Mouse (Mus musculus) forelimb bud, embryonic 11.5 days (tissue): ENCODE data around the gene Sgip1.

Experiments
- DNase-seq: peaks from one replicate; pipeline ENCODE4 v3.0.0-alpha.2; 2012; ENCODE audit warnings: low read depth, low spot score

Sgip1 gene

GRCm38 (mm10) chr4:102840062-102840798, 99.1 kb downstream of the Sgip1 start:
- no peak for DNase-seq

- DNase-seq = no peak
Observed at GRCm38 (mm10) chr4:102840956-102841729, 100.0 kb downstream of the Sgip1 start.

DNA sequence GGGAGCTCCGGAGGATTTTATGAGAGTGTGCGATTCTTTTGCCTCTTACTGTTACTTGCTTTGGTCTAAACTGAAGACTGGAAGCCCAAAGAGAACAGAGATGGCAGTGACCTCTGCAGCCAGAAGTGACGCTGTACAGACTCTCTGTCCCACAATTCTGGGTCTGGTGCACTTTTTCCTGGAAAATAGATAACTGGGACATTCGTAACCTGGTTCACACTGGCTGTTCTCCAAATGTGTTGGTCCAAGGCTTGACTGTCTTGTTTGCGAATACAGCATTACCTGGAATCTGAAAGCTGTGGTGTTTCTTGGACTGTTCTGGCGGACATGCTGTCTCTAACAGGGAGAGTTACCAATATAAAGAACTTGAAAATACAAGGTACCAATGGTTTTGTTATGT, 109.4 kb downstream of the Sgip1 start:
- no peak for DNase-seq

GRCm38 (mm10) chr4:102851161-102851560, 110.1 kb downstream of the Sgip1 start:
- no peak for DNase-seq

DNA sequence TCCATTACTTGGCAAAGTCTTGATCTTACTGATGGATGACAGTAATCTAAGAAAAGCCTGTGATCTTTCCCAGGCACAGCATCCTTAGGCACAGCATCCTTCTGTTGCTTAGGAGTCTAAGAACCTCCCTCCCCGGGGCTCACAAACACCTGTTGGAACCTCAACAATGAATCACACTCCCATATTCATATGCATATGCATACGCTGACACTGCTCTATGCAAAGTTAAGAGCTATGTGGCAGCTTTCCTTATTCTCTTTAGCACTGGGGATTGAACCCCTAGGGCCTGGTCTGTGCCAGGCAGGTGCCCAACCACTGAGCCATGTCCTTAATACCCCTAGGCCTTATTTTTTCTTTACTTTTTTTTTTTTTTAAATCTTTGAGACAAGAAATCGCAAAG, 111.2 kb downstream of the Sgip1 start:
- no peak for DNase-seq

DNA sequence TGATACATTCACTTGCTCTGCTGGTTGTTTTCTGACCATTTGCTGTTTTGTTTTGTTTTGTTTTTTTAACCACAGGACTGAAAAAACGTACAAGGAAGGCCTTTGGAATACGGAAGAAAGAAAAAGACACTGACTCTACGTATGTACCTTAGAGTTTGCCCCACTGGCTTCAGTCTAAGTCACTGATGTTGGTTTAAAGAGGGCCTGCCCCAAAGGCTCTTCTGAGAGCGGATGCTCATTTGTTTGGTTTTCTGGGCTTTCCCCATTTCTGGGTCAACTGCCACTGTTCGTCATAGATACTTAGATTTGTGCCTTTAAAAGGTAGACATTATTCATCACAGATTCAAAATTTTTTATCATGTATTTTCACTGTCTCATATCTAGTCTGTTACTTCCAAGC, 111.7 kb downstream of the Sgip1 start:
- no peak for DNase-seq

DNA sequence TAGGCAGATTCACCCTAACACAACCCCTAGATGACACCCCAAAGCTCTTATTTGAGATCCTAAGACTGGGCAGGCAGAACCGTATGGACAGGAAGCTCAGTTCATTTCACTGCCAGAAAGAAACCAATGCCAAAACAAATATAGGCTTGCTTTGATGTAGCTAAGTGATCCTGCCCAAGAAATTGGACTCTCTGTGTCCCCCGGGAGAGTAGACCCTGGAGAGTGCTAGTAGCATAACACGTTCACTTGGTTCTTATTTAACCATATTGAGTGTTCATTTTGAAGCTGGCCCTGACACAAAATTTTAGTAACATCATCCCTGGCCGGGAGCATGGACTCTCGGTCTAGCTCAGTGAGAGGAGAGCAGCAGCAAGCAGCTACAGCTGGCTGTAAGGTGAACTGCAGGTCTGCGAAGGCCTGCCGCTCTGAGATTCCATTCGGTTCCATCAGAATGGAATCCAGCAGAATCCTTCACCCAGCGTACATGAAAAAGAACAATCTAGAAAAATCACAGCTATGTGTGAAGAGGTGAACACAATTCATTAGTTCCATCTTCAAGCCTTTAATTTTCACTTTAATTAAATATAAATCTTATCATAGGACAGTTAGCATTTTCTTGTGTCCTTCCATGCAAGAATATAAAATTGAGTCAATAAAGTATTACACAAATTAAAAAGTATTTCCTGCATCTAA, 112.4 kb downstream of the Sgip1 start:
- DNase-seq = no peak

GRCm38 (mm10) chr4:102854928-102855892, 114.1 kb downstream of the Sgip1 start:
- DNase-seq = no peak

GRCm38 (mm10) chr4:102856086-102856485, 115.0 kb downstream of the Sgip1 start:
- DNase-seq = no peak

DNA sequence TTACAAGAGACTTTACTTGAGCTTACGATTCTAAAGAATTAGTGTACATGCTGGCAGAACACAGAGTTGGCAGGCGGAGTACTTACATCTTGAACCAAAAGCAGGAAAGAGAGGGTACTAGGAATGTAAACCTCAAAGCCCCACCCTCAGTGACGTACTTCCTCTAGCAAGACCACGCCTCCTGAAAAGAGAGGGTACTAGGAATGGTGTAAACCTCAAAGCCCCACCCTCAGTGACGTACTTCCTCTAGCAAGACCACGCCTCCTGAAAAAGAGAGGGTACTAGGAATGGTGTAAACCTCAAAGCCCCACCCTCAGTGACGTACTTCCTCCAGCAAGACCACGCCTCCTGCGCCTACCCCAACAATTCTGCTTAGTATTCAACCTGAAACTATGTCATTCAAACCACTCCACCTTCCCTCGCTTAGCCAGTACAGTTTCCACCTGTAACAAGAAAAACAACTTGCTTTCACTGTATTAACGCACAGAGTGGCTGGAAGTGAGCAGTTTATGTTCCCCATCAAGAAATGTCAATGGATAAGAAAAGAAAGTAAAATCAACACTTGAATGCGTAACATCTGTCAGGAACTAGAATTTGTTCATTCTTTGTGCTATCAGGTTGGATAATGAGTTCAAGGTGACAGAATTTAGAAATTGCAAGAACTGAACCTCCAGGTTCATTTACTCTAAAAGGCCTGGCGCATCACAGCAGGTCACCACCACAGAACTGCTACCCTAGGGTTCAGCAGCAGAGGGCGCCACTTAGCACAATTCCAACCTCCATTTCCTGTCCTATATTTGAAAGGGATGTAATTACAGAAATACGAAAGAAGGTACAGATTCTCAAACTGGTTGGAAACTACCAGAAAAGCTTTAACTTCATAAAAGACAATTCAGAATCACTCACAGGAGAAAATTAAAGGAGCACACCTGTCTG, 118.4 kb downstream of the Sgip1 start:
- DNase-seq = no peak

DNA sequence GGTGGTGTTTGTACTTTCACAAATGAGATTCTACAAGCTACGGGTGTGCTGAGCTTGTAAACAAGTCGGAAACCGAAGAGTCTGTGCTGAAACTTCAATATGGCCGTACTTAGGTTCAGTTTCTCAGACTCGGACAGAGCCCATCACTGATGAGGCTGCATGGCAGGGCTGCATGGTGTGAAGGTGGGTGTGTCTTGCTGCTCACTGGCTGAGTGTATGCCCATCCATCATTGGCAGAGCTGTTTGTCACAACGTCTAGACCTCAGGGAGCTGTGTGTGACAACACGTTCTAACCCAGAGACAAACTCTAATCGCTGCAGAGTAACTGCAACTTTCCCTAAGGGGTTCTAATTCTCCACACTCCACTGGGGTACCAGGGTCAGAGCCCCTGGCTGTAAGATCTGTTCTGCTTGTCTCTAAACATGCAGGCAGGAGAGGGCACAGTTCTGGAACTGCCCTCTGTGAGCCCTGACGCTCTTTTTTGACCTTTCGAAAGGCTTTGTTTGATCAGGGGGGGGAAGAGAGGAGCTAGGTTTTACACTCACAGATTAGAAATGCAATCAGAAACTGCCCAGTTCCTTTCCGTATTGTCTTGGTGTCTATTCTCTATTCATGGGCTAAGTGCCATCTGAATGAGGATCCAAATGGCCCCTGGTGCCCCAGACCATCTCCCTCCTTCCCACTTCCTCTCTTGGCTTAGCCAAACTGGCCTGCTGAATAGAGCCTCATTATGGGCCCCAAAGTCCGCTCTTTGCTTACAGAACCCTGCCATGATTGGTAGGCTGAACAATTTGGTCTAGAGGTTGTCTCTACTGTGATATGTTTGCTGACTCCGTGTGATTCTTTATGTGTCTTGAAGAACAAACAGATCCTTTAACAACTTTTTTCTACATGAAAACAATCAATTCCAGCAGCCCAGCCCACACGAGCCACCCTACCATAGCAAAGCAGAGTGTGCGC, 121.9 kb downstream of the Sgip1 start:
- DNase-seq = no peak

GRCm38 (mm10) chr4:102866531-102866930, 125.4 kb downstream of the Sgip1 start:
- DNase-seq = no peak

- no peak for DNase-seq
Observed at GRCm38 (mm10) chr4:102871274-102871673, 130.2 kb downstream of the Sgip1 start.

DNA sequence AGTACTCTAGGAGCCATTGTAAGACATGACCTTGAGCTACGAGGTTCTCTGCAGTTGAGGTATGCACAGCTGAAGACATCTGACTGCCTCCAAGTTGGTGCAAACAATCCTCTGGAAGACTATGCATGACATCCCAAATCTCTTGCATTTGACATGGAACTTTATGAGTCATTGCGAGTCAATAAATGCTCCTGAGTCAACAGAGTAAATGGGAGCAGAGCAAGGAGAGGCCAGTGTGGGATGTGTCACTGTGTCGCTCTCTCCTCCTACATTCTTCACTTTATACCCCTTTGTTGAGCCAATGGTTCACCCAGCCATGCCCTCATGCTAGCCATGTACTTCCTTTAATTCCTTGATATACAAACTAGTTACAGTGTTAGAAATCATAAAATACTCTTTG, 142.0 kb downstream of the Sgip1 start:
- no peak for DNase-seq

- no peak for DNase-seq
Observed at GRCm38 (mm10) chr4:102884228-102884627, 143.1 kb downstream of the Sgip1 start.

DNA sequence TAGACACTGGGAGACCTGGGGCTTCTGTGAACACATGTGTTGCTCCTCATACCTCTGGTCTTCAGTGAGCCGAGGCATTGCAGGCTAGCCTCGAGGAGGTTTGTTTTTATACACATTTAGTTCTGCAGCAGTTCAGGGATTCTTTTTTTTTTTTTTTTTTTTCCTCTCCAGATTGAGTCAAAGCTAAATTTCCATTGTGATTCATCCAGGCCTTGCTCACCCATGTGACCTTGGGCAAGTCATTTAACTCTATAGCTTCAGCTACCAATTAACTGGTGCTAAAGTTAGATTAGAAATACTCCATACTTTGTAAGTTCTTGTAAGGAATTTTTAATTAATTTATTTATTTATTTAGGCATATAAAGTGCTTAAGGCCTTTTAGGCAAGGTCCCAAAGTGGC, 145.4 kb downstream of the Sgip1 start:
- DNase-seq = no peak

- DNase-seq = no peak
Observed at GRCm38 (mm10) chr4:102886902-102887301, 145.8 kb downstream of the Sgip1 start.

GRCm38 (mm10) chr4:102887770-102888689, 146.9 kb downstream of the Sgip1 start:
- no peak for DNase-seq
